ENCODE assay signal across 11 mouse cellular contexts in the genomic region with DNA sequence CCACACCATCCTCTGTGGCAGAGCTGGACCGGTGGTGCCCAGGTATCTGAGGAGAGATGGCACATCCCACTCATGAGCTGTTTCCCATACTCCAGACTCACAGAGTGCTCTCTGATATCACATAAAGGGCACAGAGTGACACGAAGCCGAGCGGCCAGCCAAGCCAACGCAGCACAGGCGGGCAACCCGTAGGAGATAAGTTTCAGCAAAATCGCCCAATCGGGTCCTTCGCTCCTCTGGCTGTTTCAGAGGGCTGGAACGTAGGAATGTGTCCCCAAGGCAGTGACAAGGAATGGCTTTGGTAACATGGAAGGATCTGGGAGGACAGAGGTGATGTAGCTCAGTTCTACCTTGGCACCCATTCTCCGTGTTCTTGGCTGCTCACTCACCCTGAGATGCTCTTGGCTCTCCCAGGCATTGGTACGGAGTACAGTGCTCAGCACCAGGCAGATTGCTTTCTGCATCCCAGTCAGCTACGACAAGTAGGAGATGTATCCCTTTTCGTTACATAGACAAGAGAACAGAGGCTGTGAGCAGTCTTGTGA. TPM values are rescaled to one million over a fixed set of nuclear protein-coding genes. Genes with fewer than 3 reads are reported as not detected.
DNase-seq lines count a peak whose midpoint lies in the region; ATAC-seq and TF ChIP-seq lines count a peak whose summit lies in the region.
"Had no signal": no experiment of that assay in that cellular context is flagged by ENCODE, and none has a peak within 500 bp of the region (broad histone marks: within the 10 kb centered on the region; RNA-seq: fewer than 3 reads in every experiment).

No protein-coding gene starts in this region.

- peak overlapping the region; percentile 36 for H3ac ChIP-seq in myocyte (ENCODE audit: control insufficient read depth, insufficient read length)

- TF ChIP-seq POLR2A in cortical plate, adult 2 months (IDR thresholded peaks at IDR 0.05; ENCODE audit: extremely low read depth, insufficient read depth, low read length), result 0 out of 2 replicates have a peak, but pooled peaks have one; percentile 30
- peak; percentile 53 for TF ChIP-seq POLR2A in myocyte (IDR thresholded peaks at IDR 0.05; ENCODE audit: insufficient read length, low read depth)
- no peak for TF ChIP-seq POLR2A in thymus, adult 2 months (IDR thresholded peaks at IDR 0.05; ENCODE audit: control insufficient read depth, extremely low read depth, insufficient read depth, low read length, poor library complexity)

- DNase-seq in embryonic facial prominence, embryonic 14.5 days (ENCODE audit: low spot score), result no peak
- no peak for DNase-seq in embryonic facial prominence, embryonic 10.5 days (ENCODE audit: low spot score)
- no peak for DNase-seq in left cerebral cortex, adult 2 months (ENCODE audit: extremely low spot score in 1 of 2, low spot score in 2 of 2)
- no peak for DNase-seq in left cerebral cortex, adult 8-10 months (ENCODE audit: low spot score in 2 of 2)
- DNase-seq in thymus, adult 2 months, result no peak
- DNase-seq in spleen, postnatal 4 days (ENCODE audit: low spot score in 2 of 2), result no peak

- no peak for ATAC-seq in embryonic facial prominence, embryonic 14.5 days (ENCODE audit: low read depth)
- ATAC-seq: activated CD4-positive, CD25-positive, alpha-beta regulatory T cell, adult 4 months had no signal

- no peaks in the 10 kb centered on the region for H3K9me3 ChIP-seq in embryonic facial prominence, embryonic 14.5 days (ENCODE audit: control insufficient read depth, low read length)
- no peaks in the 10 kb centered on the region for H3K9me3 ChIP-seq in embryonic facial prominence, embryonic 10.5 days
- H3K9me3 ChIP-seq: heart, embryonic 12.5 days had no signal

- H3K27me3 ChIP-seq in embryonic facial prominence, embryonic 14.5 days (replicated peaks; ENCODE audit: control insufficient read depth, insufficient read depth, low read length), result no peaks in the 10 kb centered on the region
- peaks cover 95% of the 10 kb centered on the region for H3K27me3 ChIP-seq in embryonic facial prominence, embryonic 10.5 days (replicated peaks; ENCODE audit: low read depth, poor library complexity, severe bottlenecking)
- H3K27me3 ChIP-seq in myocyte (ENCODE audit: control insufficient read depth, insufficient read depth, insufficient read length), result no peaks in the 10 kb centered on the region
- H3K27me3 ChIP-seq in thymus, adult 2 months (ENCODE audit: control insufficient read depth, insufficient read depth, low read length), result no peaks in the 10 kb centered on the region

- peak overlapping the region; percentile 77 for H3K27ac ChIP-seq in embryonic facial prominence, embryonic 14.5 days (replicated peaks; ENCODE audit: low read depth, low read length)
- no peak overlapping the region for H3K27ac ChIP-seq in embryonic facial prominence, embryonic 10.5 days (replicated peaks)
- peak overlapping the region; percentile 96 for H3K27ac ChIP-seq in left cerebral cortex, adult 2 months
- peak overlapping the region; percentile 97 for H3K27ac ChIP-seq in cortical plate, adult 2 months (ENCODE audit: insufficient read depth, low read length)
- H3K27ac ChIP-seq in thymus, adult 2 months (ENCODE audit: control insufficient read depth, insufficient read depth, low read length), result no peak overlapping the region
- H3K27ac ChIP-seq: macrophage had no signal

- no peak for TF ChIP-seq CTCF in left cerebral cortex, adult 2 months (IDR thresholded peaks at IDR 0.05)
- TF ChIP-seq CTCF in cortical plate, adult 2 months (IDR thresholded peaks at IDR 0.05; ENCODE audit: extremely low read depth, insufficient read depth, low read length), result no peak
- TF ChIP-seq CTCF in thymus, adult 2 months (IDR thresholded peaks at IDR 0.05; ENCODE audit: borderline replicate concordance, control insufficient read depth, extremely low read depth, insufficient read depth, low read length, poor library complexity), result no peak

- WGBS in embryonic facial prominence, embryonic 14.5 days, result 87% methylated on average over 15 of the region's 15 CpGs
- whole genome bisulfite sequencing in embryonic facial prominence, embryonic 10.5 days, result 90% methylated on average over 15 of the region's 15 CpGs
- 96% methylated on average over 15 of the region's 15 CpGs for WGBS in thymus, adult 2 months

- peaks cover 38% of the 10 kb centered on the region for H3K36me3 ChIP-seq in embryonic facial prominence, embryonic 14.5 days (ENCODE audit: control insufficient read depth, insufficient read depth, low read length)
- H3K36me3 ChIP-seq in embryonic facial prominence, embryonic 10.5 days (replicated peaks), result no peaks in the 10 kb centered on the region
- H3K36me3 ChIP-seq in myocyte (ENCODE audit: control insufficient read depth, insufficient read depth), result peaks cover 33% of the 10 kb centered on the region
- no peaks in the 10 kb centered on the region; the same call in none of the 2 replicates for H3K36me3 ChIP-seq in thymus, adult 2 months (ENCODE audit: control insufficient read depth, insufficient read depth, low read length)

- peaks cover 32% of the 10 kb centered on the region for H3K4me1 ChIP-seq in embryonic facial prominence, embryonic 14.5 days (ENCODE audit: control insufficient read depth, insufficient read depth, low read length)
- H3K4me1 ChIP-seq in embryonic facial prominence, embryonic 10.5 days, result no peaks in the 10 kb centered on the region
- H3K4me1 ChIP-seq in cortical plate, adult 2 months (ENCODE audit: control insufficient read depth, insufficient read depth, low read length), result peaks cover 23% of the 10 kb centered on the region
- H3K4me1 ChIP-seq in thymus, adult 2 months (replicated peaks; ENCODE audit: control insufficient read depth, insufficient read depth, low read length), result peaks cover 7% of the 10 kb centered on the region

- H3K4me2 ChIP-seq in embryonic facial prominence, embryonic 14.5 days (ENCODE audit: low read depth, low read length), result 0 out of 2 replicates have a peak overlapping the region, but pooled peaks have one; percentile 35
- H3K4me2 ChIP-seq in myocyte (ENCODE audit: low read depth), result peak overlapping the region; percentile 97
- H3K4me2 ChIP-seq: heart, embryonic 12.5 days had no signal

- peaks cover 100% of the 10 kb centered on the region for H3K79me2 ChIP-seq in myocyte (ENCODE audit: control insufficient read depth, insufficient read depth)

- intact Hi-C loops in left cerebral cortex, adult 2 months (cut with DNase I), result no loop called here

- H3K4me3 ChIP-seq in embryonic facial prominence, embryonic 14.5 days (ENCODE audit: low read depth, low read length), result no peak overlapping the region
- H3K4me3 ChIP-seq in embryonic facial prominence, embryonic 10.5 days, result no peak overlapping the region
- peak overlapping the region; percentile 64 for H3K4me3 ChIP-seq in left cerebral cortex, adult 2 months
- H3K4me3 ChIP-seq in cortical plate, adult 2 months (ENCODE audit: insufficient read depth, low read length), result peak overlapping the region; percentile 81
- H3K4me3 ChIP-seq in myocyte, result peak overlapping the region; percentile 95
- H3K4me3 ChIP-seq in thymus, adult 2 months (ENCODE audit: control insufficient read depth, insufficient read depth, low read length), result no peak overlapping the region
- H3K4me3 ChIP-seq: heart, embryonic 12.5 days had no signal

- no peak overlapping the region for H3K9ac ChIP-seq in embryonic facial prominence, embryonic 14.5 days (ENCODE audit: low read depth, low read length)
- H3K9ac ChIP-seq: heart, embryonic 12.5 days had no signal

TF ChIP-seq in myocyte, 11 proteins besides CTCF, POLR2A, EP300 and RAD21:
- no peak for TF ChIP-seq REST (IDR thresholded peaks at IDR 0.05; ENCODE audit: insufficient read depth, insufficient read length)
- TF ChIP-seq MYOD1 (IDR thresholded peaks at IDR 0.05; ENCODE audit: control insufficient read depth in 1 of 3, insufficient read length in 2 of 3, low read depth in 2 of 3), result no peak
- TF ChIP-seq E2F4 (IDR thresholded peaks at IDR 0.05; ENCODE audit: insufficient read depth), result no peak
- TF ChIP-seq POLR2AphosphoS2 (IDR thresholded peaks at IDR 0.05; ENCODE audit: insufficient read length, low read depth), result peak; percentile 82
- TF ChIP-seq TCF12 (IDR thresholded peaks at IDR 0.05; ENCODE audit: insufficient read depth, poor library complexity, severe bottlenecking), result no peak

RNA-seq across cellular contexts. Expression of gene Ppara, which starts 56.4 kb away (rescaled TPM):
- polyA plus RNA-seq in embryonic facial prominence, embryonic 14.5 days (2014; fragmentation: Nextera tagmentation; extraction: Ambion mirVana), result 3.5 and 6.0 TPM in 2 replicates
- 0.29 and 0.75 TPM in 2 replicates for polyA plus RNA-seq in embryonic facial prominence, embryonic 10.5 days (2016; fragmentation: Nextera tagmentation; extraction: Ambion mirVana)
- 1 to 10 TPM; 3.6 TPM for total RNA-seq in left cerebral cortex, adult 2 months (2021)
- 1 to 10 TPM; 2.8 to 3.6 (median 3.3) TPM for total RNA-seq in left cerebral cortex, adult 8-10 months (2022)
- polyA plus RNA-seq in cortical plate, adult 2 months (2012; rRNA removed), result 1.8 and 2.0 TPM in 2 replicates
- polyA plus RNA-seq in myocyte (2012; fragmentation: generic; extraction: Trizol), result 0.12 TPM
- polyA plus RNA-seq in thymus, adult 2 months (2012; rRNA removed), result 1.3 and 1.9 TPM in 2 replicates
- polyA plus RNA-seq: macrophage had no signal

Comparison
In these comparisons a context has a peak if more than half of its experiments do, and no peak if none do; other contexts are left out.
1. H3K27ac ChIP-seq: peak in embryonic facial prominence, embryonic 14.5 days (single experiment), left cerebral cortex, adult 2 months (single experiment) and cortical plate, adult 2 months (single experiment); none in embryonic facial prominence, embryonic 10.5 days (single experiment) and thymus, adult 2 months (single experiment).
2. H3K4me3 ChIP-seq: peak in left cerebral cortex, adult 2 months (single experiment), cortical plate, adult 2 months (single experiment) and myocyte (single experiment); none in embryonic facial prominence, embryonic 14.5 days (single experiment), embryonic facial prominence, embryonic 10.5 days (single experiment) and thymus, adult 2 months (single experiment).